Mouse (Mus musculus): ENCODE results near the gene Haus6.

- TF ChIP-seq CTCF (IDR thresholded peaks at IDR 0.05; ENCODE audit: borderline replicate concordance, control insufficient read depth, extremely low read depth, insufficient read depth, low read length, poor library complexity), result no peak
- no peak for TF ChIP-seq POLR2A (IDR thresholded peaks at IDR 0.05; ENCODE audit: control insufficient read depth, extremely low read depth, insufficient read depth, low read length, poor library complexity)
Measured at GRCm38 (mm10) chr4:86558228-86558627, 53.6 kb downstream of the Haus6 start, which contains the start of gene Saxo1.
